Mouse (Mus musculus) bone marrow macrophage, adult 2 months (primary cell): Measurements from ENCODE around the gene Slc46a1.

Source experiments
- CTCF ChIP-seq: IDR thresholded peaks from 2 replicates; pipeline ENCODE4 v1.5.1; 2012; ENCODE audit warnings: low read depth, mild to moderate bottlenecking, low read length, moderate library complexity
- POLR2A ChIP-seq: IDR thresholded peaks from 2 replicates; pipeline ENCODE4 v1.6.1; 2012; ENCODE audit warnings: mild to moderate bottlenecking, low read depth, low read length, borderline replicate concordance

GRCm38 (mm10) chr11:78518931-78519330, 53.4 kb downstream of the Slc46a1 start:
- no peak for TF ChIP-seq POLR2A
- TF ChIP-seq CTCF = no peak
